Mouse (Mus musculus) olfactory bulb, adult 2 months (tissue): ENCODE measurements at regions not wholly inside any gene's neighbourhood (a gene's known extent, or its start where the extent isn't known, plus 50 kb on each side); places are given as distances from the start of the nearest gene placed in this dataset.

Experiments used
- H3K27ac ChIP-seq: fragments of 200-500 bp; 2 replicates; pipeline ENCODE4 v1.5.1; 2012; ENCODE audit warnings: low read depth, low read length; ENCODE audit not compliant: insufficient read depth
- H3K4me1 ChIP-seq: fragments of 200-500 bp; 2 replicates; pipeline ENCODE4 v1.6.1; 2012; ENCODE audit warnings: low read length; ENCODE audit not compliant: control insufficient read depth, insufficient read depth
- H3K4me3 ChIP-seq: fragments of 200-500 bp; 2 replicates; pipeline ENCODE4 v1.5.1; 2012; ENCODE audit warnings: mild to moderate bottlenecking, low read depth, low read length, moderate library complexity; ENCODE audit not compliant: insufficient read depth
- CTCF ChIP-seq: fragments of 200-500 bp; IDR thresholded peaks from 2 replicates; pipeline ENCODE4 v1.5.1; 2012; ENCODE audit warnings: low read depth, mild to moderate bottlenecking, low read length, moderate library complexity; ENCODE audit not compliant: insufficient read depth
- POLR2A ChIP-seq: fragments of 200-500 bp; IDR thresholded peaks from 2 replicates; pipeline ENCODE4 v1.6.1; 2012; ENCODE audit warnings: mild to moderate bottlenecking, low read depth, low read length, moderate library complexity; ENCODE audit not compliant: insufficient read depth
- WGBS: fragments of 180-500 bp; shearing (Covaris S2); methylation state at CpG from one replicate; pipeline ENCODE4 v1.1.7; 2018; 5-methylcytosine and 5-hydroxymethylcytosine counted together

DNA sequence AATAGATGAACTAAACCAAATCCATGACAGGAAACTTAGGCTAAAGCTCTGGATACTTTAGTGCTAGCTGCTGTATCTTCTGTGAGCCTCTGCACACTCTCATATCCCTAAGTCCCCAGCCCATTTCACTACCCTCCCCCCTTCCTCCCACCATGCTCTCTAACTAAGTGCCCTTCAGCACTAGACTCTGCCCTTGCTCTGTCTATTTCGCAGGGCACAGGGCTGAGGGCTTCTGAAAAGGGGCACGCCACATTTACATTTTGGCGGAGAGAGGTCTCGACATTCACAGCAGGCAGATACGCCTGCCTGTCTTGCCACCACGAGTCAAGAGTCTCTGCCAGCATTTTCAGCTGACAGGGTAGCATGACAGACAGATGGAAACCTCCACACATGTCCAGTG, 282.5 kb upstream of the Cnr1 start:
- H3K4me3 ChIP-seq, result no peak overlapping the region
- 83% methylated on average over 6 of the region's 6 CpGs for WGBS

GRCm38 (mm10) chr4:33642526-33642925, 281.9 kb upstream of the Cnr1 start:
- Histone ChIP-seq H3K4me1 (peaks cover 3% of the 10 kb centered on the region; the same call in 1 of the 2 replicates), H3K4me3 (no peak overlapping the region), H3K27ac (no peak overlapping the region)
- 90% methylated on average over 13 of the region's 13 CpGs for WGBS
- TF ChIP-seq CTCF, result no peak
- TF ChIP-seq POLR2A, result no peak

More for the DNA sequence above, 282.5 kb upstream of the Cnr1 start:
- Histone ChIP-seq H3K4me1 (peaks cover 3% of the 10 kb centered on the region; the same call in 1 of the 2 replicates), H3K27ac (no peak overlapping the region)
- no peak for TF ChIP-seq CTCF

DNA sequence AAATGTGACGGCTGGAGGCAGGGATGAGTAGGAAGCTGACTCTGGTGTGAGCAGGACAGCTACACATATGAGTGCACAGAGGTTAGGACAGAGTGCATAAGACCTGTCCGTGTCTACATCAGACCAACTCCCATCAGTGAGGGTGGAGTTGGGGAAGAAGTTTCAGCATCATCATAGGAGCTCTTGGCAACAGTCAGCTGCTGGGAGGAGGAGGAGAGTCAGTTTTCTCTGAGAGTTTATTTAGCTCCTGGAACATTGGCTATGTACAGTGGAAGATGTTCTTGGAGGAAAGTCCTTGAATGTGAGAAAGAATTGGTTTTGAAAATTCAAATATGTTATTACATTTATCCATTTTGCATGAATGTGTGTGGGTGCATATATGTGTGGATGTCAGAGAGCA, 279.2 kb upstream of the Cnr1 start:
- Histone ChIP-seq H3K4me3 (no peak overlapping the region), H3K27ac (no peak overlapping the region), H3K4me1 (peaks cover 3% of the 10 kb centered on the region; the same call in 1 of the 2 replicates)
- TF ChIP-seq CTCF (no peak), POLR2A (no peak)
- 97% methylated on average over 2 of the region's 2 CpGs for WGBS

GRCm38 (mm10) chr4:33651292-33651691, 273.1 kb upstream of the Cnr1 start:
- Histone ChIP-seq H3K4me1 (no peaks in the 10 kb centered on the region), H3K27ac (no peak overlapping the region), H3K4me3 (no peak overlapping the region)
- TF ChIP-seq CTCF, result no peak
- TF ChIP-seq POLR2A, result no peak
- WGBS, result 72% methylated on average over 5 of the region's 5 CpGs

DNA sequence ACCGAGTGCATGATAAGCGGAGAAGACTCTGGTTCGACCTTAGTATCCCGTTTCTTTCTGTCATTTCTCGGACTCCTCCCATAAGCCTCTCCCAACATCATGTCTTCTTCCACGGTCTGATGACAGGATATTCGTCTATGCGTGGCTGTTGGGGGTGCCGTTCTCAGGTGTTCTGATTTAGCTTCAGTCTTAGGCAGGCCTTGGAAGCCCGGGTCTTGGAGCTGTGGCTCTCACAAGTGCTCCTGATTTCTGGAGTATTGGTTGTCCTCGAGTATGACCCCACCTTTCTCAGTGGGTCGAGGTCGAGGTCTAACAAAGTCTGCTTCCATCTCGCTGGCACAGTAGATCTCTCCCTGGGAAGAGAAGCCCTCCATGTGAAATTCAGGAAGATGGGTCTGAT, 264.6 kb upstream of the Cnr1 start:
- no peak for TF ChIP-seq POLR2A
- 94% methylated on average over 14 of the region's 14 CpGs for WGBS
- H3K27ac ChIP-seq, result no peak overlapping the region
- peaks cover 8% of the 10 kb centered on the region for H3K4me1 ChIP-seq
- H3K4me3 ChIP-seq, result no peak overlapping the region

DNA sequence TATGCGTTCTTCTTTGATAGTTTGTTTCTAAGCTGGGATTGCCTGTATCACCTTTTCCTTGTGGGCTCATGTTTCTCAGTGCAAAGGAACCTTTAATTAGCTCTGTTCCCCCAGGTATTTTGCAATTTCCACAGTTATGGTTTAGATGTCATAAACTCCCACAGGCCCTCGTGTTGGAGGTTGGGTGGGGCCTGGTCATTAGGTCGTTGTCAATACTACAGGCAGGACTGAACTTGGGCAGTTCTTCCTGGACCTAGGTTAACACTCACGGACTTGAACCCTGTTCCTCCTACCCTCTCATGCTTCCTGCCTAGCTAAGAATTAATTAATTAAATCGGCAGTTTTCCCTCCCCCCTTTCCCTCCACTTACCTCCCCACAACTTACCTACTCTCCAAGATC, 263.8 kb upstream of the Cnr1 start:
- WGBS, result 84% methylated on average over 5 of the region's 5 CpGs
- H3K27ac ChIP-seq, result no peak overlapping the region

DNA sequence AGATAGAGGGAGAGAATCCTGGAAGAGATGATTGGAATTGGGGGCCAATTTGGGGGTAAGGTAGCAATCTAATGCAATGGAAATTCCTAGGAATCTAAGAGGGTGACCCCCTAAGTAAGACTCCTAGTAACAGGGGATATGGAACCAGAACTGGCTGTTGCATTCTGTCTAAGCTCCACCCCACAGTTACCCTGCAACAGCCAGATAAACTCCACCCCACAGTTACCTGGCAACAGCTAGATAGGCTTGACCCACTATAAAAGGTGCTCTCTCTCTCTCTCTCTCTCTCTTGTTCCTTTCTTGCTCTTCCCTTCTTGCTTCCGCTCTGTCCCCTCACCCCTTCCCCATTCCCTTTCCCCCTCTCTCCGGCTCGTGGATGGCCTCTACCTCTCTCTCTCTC, 262.5 kb upstream of the Cnr1 start:
- Histone ChIP-seq H3K27ac (no peak overlapping the region), H3K4me1 (peaks cover 8% of the 10 kb centered on the region), H3K4me3 (no peak overlapping the region)
- WGBS, result 97% methylated on average over 3 of the region's 3 CpGs
- TF ChIP-seq CTCF, result no peak
- no peak for TF ChIP-seq POLR2A

More for the DNA sequence above, 263.8 kb upstream of the Cnr1 start:
- TF ChIP-seq CTCF (no peak), POLR2A (no peak)
- Histone ChIP-seq H3K4me1 (peaks cover 8% of the 10 kb centered on the region), H3K4me3 (no peak overlapping the region)

DNA sequence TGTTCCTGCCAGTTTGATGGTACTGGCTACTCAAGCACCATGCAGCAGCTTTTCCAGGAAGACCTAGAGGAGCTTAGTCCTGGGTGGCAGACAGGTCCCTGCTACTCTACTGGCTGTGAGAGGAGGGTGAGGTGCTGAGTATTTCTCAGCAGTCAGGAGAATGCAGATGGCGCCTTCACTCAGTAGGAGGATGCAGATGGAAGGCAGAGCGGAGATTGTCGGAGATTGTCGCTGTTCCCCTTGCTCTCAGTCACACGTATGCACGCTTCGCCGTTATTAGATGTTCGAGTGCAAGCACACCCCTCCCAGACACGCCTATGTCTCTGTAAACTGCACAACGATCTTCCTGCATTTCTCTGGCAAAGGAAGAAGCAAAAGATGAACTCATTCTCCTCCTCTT, 261.4 kb upstream of the Cnr1 start:
- TF ChIP-seq POLR2A, result no peak
- TF ChIP-seq CTCF, result no peak
- 40% methylated on average over 11 of the region's 11 CpGs for WGBS
- Histone ChIP-seq H3K27ac (no peak overlapping the region), H3K4me3 (no peak overlapping the region), H3K4me1 (peaks cover 8% of the 10 kb centered on the region)

GRCm38 (mm10) chr4:33663616-33664473, 260.5 kb upstream of the Cnr1 start:
- Histone ChIP-seq H3K27ac (no peak overlapping the region), H3K4me3 (no peak overlapping the region), H3K4me1 (peaks cover 8% of the 10 kb centered on the region)
- WGBS, result 57% methylated on average over 11 of the region's 11 CpGs
- no peak for TF ChIP-seq CTCF
- TF ChIP-seq POLR2A, result no peak
